Mouse (Mus musculus) lung, postnatal 10 days (tissue): ENCODE data around the gene Slc17a9.

Experiments used
- DNase-seq: peaks from one replicate; pipeline ENCODE4 v3.0.0; 2021

Slc17a9 gene

GRCm38 (mm10) chr2:180724585-180725413, at the start of gene Slc17a9:
Gene Slc17a9, plus strand, starts transcription at chr2:180725263.
- peak; percentile 83 for DNase-seq

GRCm38 (mm10) chr2:180676706-180677105, 48.4 kb upstream of the Slc17a9 start:
- DNase-seq, result no peak

GRCm38 (mm10) chr2:180678609-180679140, 46.4 kb upstream of the Slc17a9 start:
- peak; percentile 76 for DNase-seq

- DNase-seq, result no peak
These were observed 43.8 kb upstream of the Slc17a9 start for GRCm38 (mm10) chr2:180681225-180681624.

GRCm38 (mm10) chr2:180683524-180683923, 41.5 kb upstream of the Slc17a9 start:
- no peak for DNase-seq

GRCm38 (mm10) chr2:180684031-180684430, 41.0 kb upstream of the Slc17a9 start:
- DNase-seq, result no peak

- no peak for DNase-seq
These were observed 35.2 kb upstream of the Slc17a9 start for GRCm38 (mm10) chr2:180689841-180690240.

- DNase-seq, result peak; percentile 65
These were observed 32.4 kb upstream of the Slc17a9 start for GRCm38 (mm10) chr2:180692630-180693029.

GRCm38 (mm10) chr2:180695176-180695575, 29.9 kb upstream of the Slc17a9 start:
- no peak for DNase-seq

GRCm38 (mm10) chr2:180700457-180700856, 24.6 kb upstream of the Slc17a9 start:
- DNase-seq, result no peak

- DNase-seq, result no peak
These were observed 23.9 kb upstream of the Slc17a9 start for GRCm38 (mm10) chr2:180701053-180701766.

GRCm38 (mm10) chr2:180701767-180702621, 23.1 kb upstream of the Slc17a9 start:
- peak; percentile 94 for DNase-seq

- no peak for DNase-seq
These were observed 22.3 kb upstream of the Slc17a9 start for GRCm38 (mm10) chr2:180702701-180703149.

GRCm38 (mm10) chr2:180703175-180703574, 21.9 kb upstream of the Slc17a9 start:
- DNase-seq, result no peak

- DNase-seq, result no peak
These were observed 21.3 kb upstream of the Slc17a9 start for GRCm38 (mm10) chr2:180703645-180704359.

- DNase-seq, result peak; percentile 45
These were observed 20.5 kb upstream of the Slc17a9 start for GRCm38 (mm10) chr2:180704591-180704990.

GRCm38 (mm10) chr2:180705066-180705465, 20.0 kb upstream of the Slc17a9 start:
- no peak for DNase-seq

GRCm38 (mm10) chr2:180705975-180706374, 19.1 kb upstream of the Slc17a9 start:
- no peak for DNase-seq

GRCm38 (mm10) chr2:180709023-180709922, 15.8 kb upstream of the Slc17a9 start:
- no peak for DNase-seq

- peak; percentile 98 for DNase-seq
These were observed 15.2 kb upstream of the Slc17a9 start, which contains the start of the genes Dido1 and Gid8 for GRCm38 (mm10) chr2:180709923-180710272. Gene Dido1, minus strand, starts transcription at chr2:180709999. Gene Gid8, plus strand, starts transcription at chr2:180710117.
